Mouse (Mus musculus) ES-Bruce4 (cell line): ENCODE measurements around the gene Vsig10.

ENCODE experiments used
- CTCF ChIP-seq: IDR thresholded peaks from one replicate; pipeline ENCODE4 v1.8.1; 2011; ENCODE audit warnings: low read depth, low read length
- POLR2A ChIP-seq: IDR thresholded peaks from one replicate; pipeline ENCODE4 v1.8.1; 2011; ENCODE audit warnings: low read length; ENCODE audit not compliant: insufficient read depth

DNA sequence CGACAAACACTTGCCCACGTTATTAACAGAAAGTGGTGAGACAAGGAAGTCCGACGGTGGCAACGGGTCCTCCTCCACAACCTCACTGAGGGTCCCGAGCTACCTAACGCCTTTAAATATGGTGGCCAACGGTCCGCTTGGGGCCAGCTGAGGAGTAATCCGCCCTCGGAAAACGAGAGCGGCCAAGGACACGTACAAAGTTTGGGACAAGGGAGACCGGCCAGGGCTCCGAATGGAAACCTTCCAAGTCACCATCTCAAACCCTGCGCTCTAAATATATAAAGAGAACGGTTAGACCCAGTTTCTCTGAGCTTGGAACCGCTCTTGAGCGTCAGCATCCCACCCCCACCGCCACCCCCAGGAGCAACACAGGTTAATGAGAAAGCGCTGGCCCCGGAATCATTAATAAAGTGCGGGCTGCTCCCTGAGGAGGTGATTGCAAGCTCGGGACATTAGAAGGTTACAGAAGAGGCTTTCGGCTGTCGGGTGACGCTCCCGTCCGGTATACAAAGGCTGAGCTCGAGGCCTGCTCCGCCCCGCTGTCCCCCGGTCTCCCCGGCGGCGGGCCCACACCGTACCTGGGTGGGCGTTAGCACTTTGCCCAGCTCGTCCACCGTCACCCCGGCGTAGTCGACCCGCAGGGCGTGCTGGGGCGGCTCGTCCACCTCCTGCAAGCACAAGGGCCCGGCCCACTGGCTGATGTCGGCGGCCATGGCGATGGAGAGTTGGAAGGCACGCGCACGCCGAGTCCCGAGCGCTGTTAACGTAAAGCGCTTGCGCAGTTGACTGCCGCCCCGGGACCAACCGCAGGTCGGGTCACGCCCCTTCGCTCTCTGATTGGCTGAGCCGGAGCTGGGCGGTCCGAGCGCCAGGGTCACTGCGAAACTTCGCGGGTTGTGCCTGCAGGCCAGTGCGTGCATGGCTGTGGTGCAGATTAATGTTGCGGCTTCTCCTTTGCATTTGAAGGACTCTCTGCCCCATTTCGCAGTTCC, 31.8 kb upstream of the Vsig10 start, which contains the start of gene Pebp1:
- peak; percentile 61 for TF ChIP-seq POLR2A
- TF ChIP-seq CTCF: no peak
